Mouse (Mus musculus) MEL (cell line): ENCODE data around the gene Rad54l2. TPM values are rescaled to one million over a fixed set of nuclear protein-coding genes. Genes with fewer than 3 reads are reported as not detected.
A peak's percentile ranks its signal among the peaks of the same experiment; 100 is the strongest.

Experiments used
- DNase-seq: peaks from one replicate; pipeline ENCODE4 v3.0.0; 2011; ENCODE audit warnings: low read depth, low spot score
- H3K27ac ChIP-seq: 2 replicates; pipeline ENCODE4 v1.5.1; 2012; ENCODE audit warnings: low read depth, mild to moderate bottlenecking, control low read depth, low read length, moderate library complexity; ENCODE audit not compliant: control insufficient read depth
- H3K27me3 ChIP-seq, 2 experiments: fragments of 150-350 bp in 1 of 2; sonication (generic) in 1 of 2; 2 replicates each; pipeline ENCODE4 v1.6.1; 2012; ENCODE audit warnings: low read length in 2 of 2, mild to moderate bottlenecking in 2 of 2, improper control_type of control experiment in 1 of 2, moderate library complexity in 1 of 2; ENCODE audit not compliant: insufficient read depth in 2 of 2, control insufficient read depth in 1 of 2
- H3K36me3 ChIP-seq, 2 experiments: 2 replicates each; pipeline ENCODE4 v1.6.1; 2012 to 2014; ENCODE audit warnings: low read length in 2 of 2, improper control_type of control experiment in 1 of 2, inconsistent platforms in 1 of 2, mild to moderate bottlenecking in 1 of 2; ENCODE audit not compliant: insufficient read depth in 2 of 2, control insufficient read depth in 1 of 2
- H3K4me1 ChIP-seq, 2 experiments: fragments of 150-350 bp in 1 of 2; sonication (generic) in 1 of 2; 2 replicates each; pipeline ENCODE4 v1.6.1; 2012; ENCODE audit warnings: low read length in 2 of 2, improper control_type of control experiment in 1 of 2, mild to moderate bottlenecking in 1 of 2; ENCODE audit not compliant: insufficient read depth in 2 of 2, control insufficient read depth in 1 of 2
- H3K4me3 ChIP-seq, 2 experiments: fragments of 150-350 bp in 1 of 2; sonication (generic) in 1 of 2; 2 replicates each; pipeline ENCODE4 v1.5.1; 2012; ENCODE audit warnings: low read depth in 2 of 2, low read length in 2 of 2, mild to moderate bottlenecking in 2 of 2, moderate library complexity in 2 of 2, control low read depth in 1 of 2, improper control_type of control experiment in 1 of 2; ENCODE audit not compliant: control insufficient read depth in 1 of 2, insufficient read depth in 1 of 2
- H3K79me2 ChIP-seq: 2 replicates; pipeline ENCODE4 v1.6.1; 2012; ENCODE audit warnings: mild to moderate bottlenecking, low read length, moderate library complexity; ENCODE audit not compliant: control insufficient read depth, poor library complexity, insufficient read depth
- H3K9ac ChIP-seq: 2 replicates; pipeline ENCODE4 v1.6.1; 2012; ENCODE audit warnings: low read depth, mild to moderate bottlenecking, control low read depth, low read length, moderate library complexity; ENCODE audit not compliant: control insufficient read depth, poor library complexity, severe bottlenecking
- H3K9me3 ChIP-seq: fragments of 150-350 bp; sonication (generic); replicated peaks from 2 replicates; pipeline ENCODE4 v1.6.1; 2012; ENCODE audit warnings: mild to moderate bottlenecking, low read length, improper control_type of control experiment, moderate library complexity; ENCODE audit not compliant: insufficient read depth
- BHLHE40 ChIP-seq: IDR thresholded peaks from 2 replicates; pipeline ENCODE4 v1.6.1; 2012; ENCODE audit warnings: low read depth, mild to moderate bottlenecking, inconsistent platforms, low read length, improper control_type of control experiment, borderline replicate concordance
- CHD2 ChIP-seq: IDR thresholded peaks from 2 replicates; pipeline ENCODE4 v1.6.1; 2011; ENCODE audit warnings: low read length, improper control_type of control experiment
- E2F4 ChIP-seq: IDR thresholded peaks from 2 replicates; pipeline ENCODE4 v1.6.1; 2011; ENCODE audit warnings: low read depth, low read length, improper control_type of control experiment, borderline replicate concordance
- ETS1 ChIP-seq: IDR thresholded peaks from 2 replicates; pipeline ENCODE4 v1.6.1; 2012; ENCODE audit warnings: low read depth, mild to moderate bottlenecking, inconsistent platforms, low read length, improper control_type of control experiment, moderate library complexity
- GATA1 ChIP-seq: IDR thresholded peaks from 2 replicates; pipeline ENCODE4 v1.6.1; 2011; ENCODE audit warnings: low read depth, low read length, improper control_type of control experiment
- JUND ChIP-seq: IDR thresholded peaks from 2 replicates; pipeline ENCODE4 v1.6.1; 2011; ENCODE audit warnings: low read depth, mild to moderate bottlenecking, improper control_type of control experiment, low read length
- KAT2A ChIP-seq: conservative IDR thresholded peaks from 2 replicates; pipeline ENCODE4 v1.6.1; 2012; ENCODE audit warnings: low read depth, low read length, improper control_type of control experiment, inconsistent platforms
- MAZ ChIP-seq: IDR thresholded peaks from 2 replicates; pipeline ENCODE4 v1.6.1; 2012; ENCODE audit warnings: low read depth, mild to moderate bottlenecking, inconsistent platforms, low read length, improper control_type of control experiment
- MEF2A ChIP-seq: IDR thresholded peaks from 2 replicates; pipeline ENCODE4 v1.6.1; 2014; ENCODE audit warnings: low read depth, mild to moderate bottlenecking, inconsistent platforms, low read length, improper control_type of control experiment; ENCODE audit not compliant: poor library complexity, insufficient replicate concordance, severe bottlenecking; ENCODE audit errors: extremely low read depth
- MYB ChIP-seq: IDR thresholded peaks from 2 replicates; pipeline ENCODE4 v1.6.1; 2011; ENCODE audit warnings: mild to moderate bottlenecking, low read depth, low read length, improper control_type of control experiment
- NELFE ChIP-seq: IDR thresholded peaks from 2 replicates; pipeline ENCODE4 v1.6.1; 2011; ENCODE audit warnings: low read depth, low read length, improper control_type of control experiment
- NRF1 ChIP-seq: IDR thresholded peaks from 2 replicates; pipeline ENCODE4 v1.6.1; 2014; ENCODE audit warnings: low read depth, mild to moderate bottlenecking, inconsistent platforms, low read length, improper control_type of control experiment, moderate library complexity; ENCODE audit not compliant: poor library complexity, insufficient read depth, severe bottlenecking
- POLR2A ChIP-seq, 2 experiments: IDR thresholded peaks; 2 replicates each; pipeline ENCODE4 v1.6.1; 2011 to 2012; ENCODE audit warnings: low read length in 2 of 2, mild to moderate bottlenecking in 2 of 2, control low read depth in 1 of 2, improper control_type of control experiment in 1 of 2, low read depth in 1 of 2, moderate library complexity in 1 of 2; ENCODE audit not compliant: control insufficient read depth in 1 of 2, insufficient read depth in 1 of 2, poor library complexity in 1 of 2
- POLR2AphosphoS5 ChIP-seq: IDR thresholded peaks from 2 replicates; pipeline ENCODE4 v1.6.1; 2012; ENCODE audit warnings: low read depth, borderline replicate concordance, mild to moderate bottlenecking, inconsistent platforms, low read length, moderate library complexity, mixed read lengths
- RAD21 ChIP-seq: IDR thresholded peaks from 2 replicates; pipeline ENCODE4 v1.6.1; 2011; ENCODE audit warnings: mild to moderate bottlenecking, low read depth, low read length, improper control_type of control experiment
- RCOR1 ChIP-seq: IDR thresholded peaks from 2 replicates; pipeline ENCODE4 v1.6.1; 2012; ENCODE audit warnings: low read depth, mild to moderate bottlenecking, inconsistent platforms, low read length, improper control_type of control experiment
- SIN3A ChIP-seq: IDR thresholded peaks from 2 replicates; pipeline ENCODE4 v1.6.1; 2012; ENCODE audit warnings: low read length, improper control_type of control experiment, inconsistent platforms
- SMC3 ChIP-seq: IDR thresholded peaks from 2 replicates; pipeline ENCODE4 v1.6.1; 2011; ENCODE audit warnings: low read depth, low read length, improper control_type of control experiment
- TBP ChIP-seq: IDR thresholded peaks from 2 replicates; pipeline ENCODE4 v1.8.0; 2011; ENCODE audit warnings: low read depth, low read length, improper control_type of control experiment
- USF1 ChIP-seq: IDR thresholded peaks from 2 replicates; pipeline ENCODE4 v1.6.1; 2014; ENCODE audit warnings: low read depth, mild to moderate bottlenecking, inconsistent platforms, low read length, improper control_type of control experiment, moderate library complexity
- ZC3H11A ChIP-seq: IDR thresholded peaks from 2 replicates; pipeline ENCODE4 v1.6.1; 2012; ENCODE audit warnings: low read depth, mild to moderate bottlenecking, inconsistent platforms, low read length, improper control_type of control experiment
- ZKSCAN1 ChIP-seq: IDR thresholded peaks from 2 replicates; pipeline ENCODE4 v1.6.1; 2012; ENCODE audit warnings: low read depth, mild to moderate bottlenecking, inconsistent platforms, low read length, improper control_type of control experiment, moderate library complexity
- ZMIZ1 ChIP-seq: IDR thresholded peaks from 2 replicates; pipeline ENCODE4 v1.6.1; 2012; ENCODE audit warnings: low read depth, mild to moderate bottlenecking, inconsistent platforms, low read length, improper control_type of control experiment, moderate library complexity
- ZNF384 ChIP-seq: IDR thresholded peaks from 2 replicates; pipeline ENCODE4 v1.6.1; 2012; ENCODE audit warnings: low read depth, mild to moderate bottlenecking, inconsistent platforms, low read length, improper control_type of control experiment
- polyA plus RNA-seq, 2 experiments: library from polyadenylated mRNA; stranded (reverse) in 1 of 2; unstranded in 1 of 2; fragments of >175 nt in 1 of 2; fragments of >200 nt in 1 of 2; gene quantifications; 2 replicates each; pipeline versions ENCODE4 v1.2.1 to v1.2.4; 2012; ENCODE audit warnings: low replicate concordance in 2 of 2, low read depth in 1 of 2; ENCODE audit not compliant: insufficient read length in 2 of 2, insufficient read depth in 1 of 2, missing spikeins in 1 of 2
- total RNA-seq: library from RNA; depleted of rRNA; stranded (reverse); fragments of 300-350 nt; gene quantifications from 2 replicates; pipeline ENCODE4 v1.2.3, GENCODE M21; 2012

Gene Rad54l2
- total and polyA plus RNA-seq, 3 experiments = 11.9 to 27.2 (median 15.5) TPM

- no peak for TF ChIP-seq MYB
- no peaks in the 10 kb centered on the region for H3K27me3 ChIP-seq
- H3K4me3 ChIP-seq = no peak overlapping the region
These were observed 96.0 kb downstream of the Rad54l2 start for GRCm38 (mm10) chr9:106692973-106693481.

GRCm38 (mm10) chr9:106688834-106689233 lies 100.2 kb downstream of the Rad54l2 start:
- Histone ChIP-seq H3K9ac (no peak overlapping the region), H3K36me3 (peaks cover 0 to 4% of the 10 kb centered on the region in 2 experiments; a peak in 2 of 4 replicates), H3K4me3 (no peak overlapping the region), H3K9me3 (no peaks in the 10 kb centered on the region), H3K27ac (no peak overlapping the region), H3K27me3 (no peaks in the 10 kb centered on the region), H3K4me1 (peaks cover 0 to 4% of the 10 kb centered on the region in 2 experiments; a peak in 2 of 4 replicates), H3K79me2 (peaks cover 3% of the 10 kb centered on the region; the same call in 1 of the 2 replicates)
- no peak for DNase-seq
- TF ChIP-seq CHD2 (no peak), ZNF384 (no peak), POLR2A (IDR thresholded peaks at IDR 0.05; ENCODE audit: control insufficient read depth in 1 of 2, insufficient read depth in 1 of 2, low read depth in 1 of 2, low read length in 2 of 2, poor library complexity in 1 of 2) (no peak), ZC3H11A (no peak), NELFE (no peak), RAD21 (no peak), ZMIZ1 (no peak), RCOR1 (no peak)

More at GRCm38 (mm10) chr9:106692973-106693481, 96.0 kb downstream of the Rad54l2 start:
- no peaks in the 10 kb centered on the region for H3K9me3 ChIP-seq
- no peak overlapping the region for H3K27ac ChIP-seq
- no peaks in the 10 kb centered on the region for H3K4me1 ChIP-seq
- no peak for DNase-seq
- no peak overlapping the region for H3K9ac ChIP-seq
- no peaks in the 10 kb centered on the region for H3K79me2 ChIP-seq
- peaks cover 0 to 6% of the 10 kb centered on the region in 2 experiments; a peak in 2 of 4 replicates for H3K36me3 ChIP-seq

GRCm38 (mm10) chr9:106686983-106687650 lies 101.9 kb downstream of the Rad54l2 start:
- H3K36me3 ChIP-seq = peaks cover 0 to 5% of the 10 kb centered on the region in 2 experiments; a peak in 2 of 4 replicates
- H3K9me3 ChIP-seq = no peaks in the 10 kb centered on the region
- no peak overlapping the region for H3K9ac ChIP-seq
- no peak overlapping the region for H3K4me3 ChIP-seq
- DNase-seq = peak; percentile 85
- H3K27me3 ChIP-seq = no peaks in the 10 kb centered on the region
- peaks cover 0 to 5% of the 10 kb centered on the region in 2 experiments; a peak in 2 of 4 replicates for H3K4me1 ChIP-seq
- H3K27ac ChIP-seq = no peak overlapping the region
- peaks cover 3% of the 10 kb centered on the region; the same call in 1 of the 2 replicates for H3K79me2 ChIP-seq
- TF ChIP-seq ZMIZ1 (no peak), KAT2A (no peak), ZC3H11A (peak; percentile 31; the same call in 1 of the 2 replicates), POLR2AphosphoS5 (no peak), E2F4 (no peak), MAZ (no peak), SIN3A (no peak), GATA1 (no peak), ETS1 (no peak), CHD2 (no peak), NELFE (no peak), JUND (no peak), MEF2A (no peak), ZKSCAN1 (no peak), BHLHE40 (no peak), NRF1 (no peak), TBP (no peak), SMC3 (peak; percentile 66), USF1 (no peak)
